ENCODE assay signal across 15 mouse cellular contexts in the genomic region with DNA sequence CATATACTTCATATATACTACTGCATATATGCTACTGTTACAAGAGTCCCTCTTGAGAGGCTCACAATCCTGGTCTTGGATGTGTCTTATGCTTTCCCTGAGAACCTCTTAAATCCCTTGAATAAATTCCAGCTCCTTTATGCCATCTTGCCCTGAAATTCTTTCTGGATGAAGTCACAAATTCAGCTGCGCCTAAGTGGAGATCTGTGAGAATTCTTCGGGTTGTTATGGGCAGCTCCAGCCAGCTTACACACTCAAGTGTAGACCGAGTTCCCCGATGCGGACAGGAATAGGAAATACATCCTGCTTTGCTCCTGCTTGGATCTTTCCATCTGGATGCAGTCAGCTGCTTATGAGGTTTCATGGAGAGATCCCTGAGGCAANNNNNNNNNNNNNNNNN. TPM values are rescaled to one million over a fixed set of nuclear protein-coding genes. Genes with fewer than 3 reads are reported as not detected.
DNase-seq lines count a peak whose midpoint lies in the region; ATAC-seq and TF ChIP-seq lines count a peak whose summit lies in the region.
"Had no signal": no experiment of that assay in that cellular context is flagged by ENCODE, and none has a peak within 500 bp of the region (broad histone marks: within the 10 kb centered on the region; RNA-seq: fewer than 3 reads in every experiment).

No protein-coding gene starts in this region.

- H3K4me3 ChIP-seq in kidney, embryonic 16.5 days (ENCODE audit: low read length) = no peak overlapping the region
- no peak overlapping the region for H3K4me3 ChIP-seq in embryonic fibroblast, embryonic 13.5 days (ENCODE audit: insufficient read depth, low read length)
- H3K4me3 ChIP-seq: embryonic facial prominence, embryonic 15.5 days; liver, embryonic 12.5 days had no signal

- intact Hi-C loops in left cerebral cortex, postnatal 36 days (cut with DNase I) = no loop called here

- H3K4me2 ChIP-seq in kidney, embryonic 16.5 days (replicated peaks; ENCODE audit: low read depth, low read length) = no peak overlapping the region
- H3K4me2 ChIP-seq: embryonic facial prominence, embryonic 15.5 days; liver, embryonic 12.5 days had no signal

- H3K9ac ChIP-seq in kidney, embryonic 16.5 days (replicated peaks; ENCODE audit: low read length) = no peak overlapping the region
- H3K9ac ChIP-seq: embryonic facial prominence, embryonic 15.5 days; liver, embryonic 12.5 days had no signal

- no peak for ATAC-seq in kidney, embryonic 16.5 days (ENCODE audit: low FRiP score, low TSS enrichment)
- ATAC-seq: liver, embryonic 12.5 days had no signal

- TF ChIP-seq CTCF in embryonic fibroblast, embryonic 13.5 days (IDR thresholded peaks at IDR 0.05; ENCODE audit: borderline replicate concordance, insufficient read depth, low read length) = no peak

- peak; percentile 15 for DNase-seq in kidney, adult 9 months
- DNase-seq in R1 (ENCODE audit: low read depth, low spot score) = peak; percentile 58
- peak; percentile 41 for DNase-seq in lung, postnatal 10 days
- DNase-seq in gastrocnemius, postnatal 4 days (ENCODE audit: low spot score in 2 of 2) = no peak
- no peak for DNase-seq in cerebellum, adult 11-12 months
- no peak for DNase-seq in left cerebral cortex, postnatal 36 days (ENCODE audit: low spot score in 2 of 2)
- DNase-seq: adrenal gland, adult 2 months; right cerebral cortex, postnatal 4 days had no signal

- no peak overlapping the region for H3K27ac ChIP-seq in kidney, embryonic 16.5 days (ENCODE audit: low read length)
- peak overlapping the region; percentile 17; the same call in 1 of the 2 replicates for H3K27ac ChIP-seq in embryonic fibroblast, embryonic 13.5 days (ENCODE audit: insufficient read depth, low read length)
- H3K27ac ChIP-seq: embryonic facial prominence, embryonic 15.5 days; liver, embryonic 12.5 days had no signal

- TF ChIP-seq POLR2A in embryonic fibroblast, embryonic 13.5 days (IDR thresholded peaks at IDR 0.05; ENCODE audit: low read depth, low read length) = no peak

- WGBS in kidney, embryonic 16.5 days = 51% methylated on average over 5 of the region's 5 CpGs

- H3K9me3 ChIP-seq in kidney, embryonic 16.5 days (ENCODE audit: low read length) = no peaks in the 10 kb centered on the region
- H3K9me3 ChIP-seq: embryonic facial prominence, embryonic 15.5 days; liver, embryonic 12.5 days had no signal

- no peaks in the 10 kb centered on the region for H3K36me3 ChIP-seq in kidney, embryonic 16.5 days (ENCODE audit: insufficient read depth, low read length)
- H3K36me3 ChIP-seq: embryonic facial prominence, embryonic 15.5 days; liver, embryonic 12.5 days had no signal

- H3K27me3 ChIP-seq in kidney, embryonic 16.5 days (ENCODE audit: insufficient read depth, low read length) = no peaks in the 10 kb centered on the region; the same call in 1 of the 2 replicates
- H3K27me3 ChIP-seq: embryonic facial prominence, embryonic 15.5 days had no signal

- H3K4me1 ChIP-seq in kidney, embryonic 16.5 days (ENCODE audit: insufficient read depth, low read length) = no peaks in the 10 kb centered on the region
- H3K4me1 ChIP-seq in embryonic fibroblast, embryonic 13.5 days (ENCODE audit: control insufficient read depth, insufficient read depth, low read length) = no peaks in the 10 kb centered on the region
- H3K4me1 ChIP-seq: liver, embryonic 12.5 days had no signal

RNA-seq across cellular contexts. Expression of a gene that starts 6.1 kb away (rescaled TPM):
- not detected in 2 replicates for polyA plus RNA-seq in kidney, embryonic 16.5 days (2015; fragmentation: Nextera tagmentation; extraction: Ambion mirVana)
- not detected in 2 replicates for polyA plus RNA-seq in embryonic fibroblast, embryonic 13.5 days (2011; ENCODE audit: insufficient read length, low read depth, missing spikeins)
- 1 to 10 TPM in 1 of 2 experiments, under 1 TPM in 1; 0.83 to 1.6 TPM for total RNA-seq in gastrocnemius, postnatal 4 days (2021)
- total RNA-seq in left cerebral cortex, postnatal 36 days (2021) = not detected
- total RNA-seq: adrenal gland, adult 2 months; heart, postnatal 10 days; layer of hippocampus, postnatal 14 days had no signal
- polyA plus RNA-seq: adrenal gland, adult 2 months; liver, embryonic 12.5 days had no signal

RNA-seq across cellular contexts. Expression of a gene that starts 39.9 kb away (rescaled TPM):
- 0.09 and 0.17 TPM in 2 replicates for polyA plus RNA-seq in kidney, embryonic 16.5 days (2015; fragmentation: Nextera tagmentation; extraction: Ambion mirVana)
- polyA plus RNA-seq in embryonic fibroblast, embryonic 13.5 days (2011; ENCODE audit: insufficient read length, low read depth, missing spikeins) = not detected in 2 replicates
- total RNA-seq in gastrocnemius, postnatal 4 days (2021) = not detected
- 10 to 100 TPM; 21.2 to 23.5 TPM for total RNA-seq in left cerebral cortex, postnatal 36 days (2021)
- total RNA-seq: gastrocnemius, adult 8-10 months; heart, postnatal 10 days had no signal
- polyA plus RNA-seq: adrenal gland, adult 2 months; liver, embryonic 12.5 days had no signal

RNA-seq across cellular contexts. Expression of a gene that starts 40.4 kb away (rescaled TPM):
- polyA plus RNA-seq in kidney, embryonic 16.5 days (2015; fragmentation: Nextera tagmentation; extraction: Ambion mirVana) = 11.1 and 11.6 TPM in 2 replicates
- polyA plus RNA-seq in embryonic fibroblast, embryonic 13.5 days (2011; ENCODE audit: insufficient read length, low read depth, missing spikeins) = 11.9 and 17.7 TPM in 2 replicates
- total RNA-seq in gastrocnemius, postnatal 4 days (2021) = 1 to 10 TPM; 1.4 to 1.6 TPM
- under 1 TPM; 0.32 to 0.57 TPM for total RNA-seq in left cerebral cortex, postnatal 36 days (2021)

Comparison
In these comparisons a context has a peak if more than half of its experiments do, and no peak if none do; other contexts are left out.
1. DNase-seq: peak in kidney, adult 9 months (single experiment), R1 (single experiment) and lung, postnatal 10 days (single experiment); none in gastrocnemius, postnatal 4 days (0 of 2), cerebellum, adult 11-12 months (single experiment) and left cerebral cortex, postnatal 36 days (0 of 2).
2. RNA of a gene that starts 39.9 kb away (total RNA-seq): 21.2 to 23.5 TPM in left cerebral cortex, postnatal 36 days; not detected in gastrocnemius, postnatal 4 days; every median in the first group is over 10 times any median in the second.